Mouse (Mus musculus) myocyte (in vitro differentiated cells): ENCODE measurements around the gene Pnpla1.

Experiments
- CEBPB ChIP-seq: IDR thresholded peaks from 2 replicates; pipeline ENCODE4 v1.6.1; 2011; ENCODE audit warnings: mild to moderate bottlenecking, moderate library complexity; ENCODE audit not compliant: poor library complexity, insufficient read depth, severe bottlenecking
- MAX ChIP-seq: IDR thresholded peaks from one replicate; pipeline ENCODE4 v1.6.1; 2011; ENCODE audit warnings: low read depth, mild to moderate bottlenecking, control low read depth
- MYOD1 ChIP-seq, 3 experiments: IDR thresholded peaks; one replicate each; pipeline ENCODE4 v1.6.1; 2011; ENCODE audit warnings: control low read depth in 2 of 3, low read depth in 2 of 3, mild to moderate bottlenecking in 2 of 3, moderate library complexity in 1 of 3; ENCODE audit not compliant: insufficient read length in 2 of 3, control insufficient read depth in 1 of 3
- MYOG ChIP-seq, 3 experiments: IDR thresholded peaks; one replicate each; pipeline ENCODE4 v1.6.1; 2011; ENCODE audit warnings: control low read depth in 2 of 3, low read depth in 2 of 3, mild to moderate bottlenecking in 2 of 3; ENCODE audit not compliant: insufficient read length in 2 of 3, control insufficient read depth in 1 of 3, insufficient read depth in 1 of 3
- POLR2A ChIP-seq: IDR thresholded peaks from one replicate; pipeline ENCODE4 v1.6.1; 2011; ENCODE audit warnings: low read depth, mild to moderate bottlenecking, control low read depth, moderate library complexity; ENCODE audit not compliant: insufficient read length
- POLR2AphosphoS2 ChIP-seq: IDR thresholded peaks from one replicate; pipeline ENCODE4 v1.6.1; 2011; ENCODE audit warnings: low read depth, control low read depth; ENCODE audit not compliant: insufficient read length
- TCF12 ChIP-seq: IDR thresholded peaks from one replicate; pipeline ENCODE4 v1.6.1; 2011; ENCODE audit warnings: mild to moderate bottlenecking, control low read depth; ENCODE audit not compliant: poor library complexity, insufficient read depth, severe bottlenecking
- USF1 ChIP-seq: IDR thresholded peaks from one replicate; pipeline ENCODE4 v1.6.1; 2011; ENCODE audit warnings: low read depth, mild to moderate bottlenecking, control low read depth, moderate library complexity

GRCm38 (mm10) chr17:28898249-28898648 is 40.0 kb downstream of the Pnpla1 start:
- no peak for TF ChIP-seq USF1
- TF ChIP-seq CEBPB = no peak
- TF ChIP-seq POLR2AphosphoS2 = no peak
- no peak for TF ChIP-seq POLR2A
- TF ChIP-seq TCF12 = no peak
- TF ChIP-seq MYOD1 (IDR thresholded peaks at IDR 0.05; ENCODE audit: control insufficient read depth in 1 of 3, insufficient read length in 2 of 3, low read depth in 2 of 3) = no peak
- no peak for TF ChIP-seq MYOG (IDR thresholded peaks at IDR 0.05; ENCODE audit: control insufficient read depth in 1 of 3, insufficient read depth in 1 of 3, insufficient read length in 2 of 3, low read depth in 2 of 3)
- TF ChIP-seq MAX = no peak
